Mouse (Mus musculus) myocyte (in vitro differentiated cells): Measurements from ENCODE around the gene Igf2r. TPM values are rescaled to one million over a fixed set of nuclear protein-coding genes. Genes with fewer than 3 reads are reported as not detected.

ENCODE experiments used
- H3K27me3 ChIP-seq: one replicate; pipeline ENCODE4 v1.6.1; 2011; ENCODE audit not compliant: control insufficient read depth, insufficient read depth, insufficient read length
- H3K36me3 ChIP-seq: one replicate; pipeline ENCODE4 v1.6.1; 2011; ENCODE audit not compliant: control insufficient read depth, insufficient read depth
- H3K4me2 ChIP-seq: one replicate; pipeline ENCODE4 v1.6.1; 2011; ENCODE audit warnings: low read depth, control low read depth
- H3K4me3 ChIP-seq: one replicate; pipeline ENCODE4 v1.5.1; 2011; ENCODE audit warnings: mild to moderate bottlenecking, control low read depth, moderate library complexity
- H3K79me2 ChIP-seq: one replicate; pipeline ENCODE4 v1.6.1; 2011; ENCODE audit not compliant: control insufficient read depth, insufficient read depth
- H3ac ChIP-seq: one replicate; pipeline ENCODE4 v1.6.1; 2011; ENCODE audit not compliant: control insufficient read depth, insufficient read length
- CEBPB ChIP-seq: IDR thresholded peaks from 2 replicates; pipeline ENCODE4 v1.6.1; 2011; ENCODE audit warnings: mild to moderate bottlenecking, moderate library complexity; ENCODE audit not compliant: poor library complexity, insufficient read depth, severe bottlenecking
- E2F4 ChIP-seq: IDR thresholded peaks from one replicate; pipeline ENCODE4 v1.6.1; 2011; ENCODE audit warnings: mild to moderate bottlenecking, control low read depth, moderate library complexity; ENCODE audit not compliant: insufficient read depth
- MAX ChIP-seq: IDR thresholded peaks from one replicate; pipeline ENCODE4 v1.6.1; 2011; ENCODE audit warnings: low read depth, mild to moderate bottlenecking, control low read depth
- MYOD1 ChIP-seq, 3 experiments: IDR thresholded peaks; one replicate each; pipeline ENCODE4 v1.6.1; 2011; ENCODE audit warnings: control low read depth in 2 of 3, low read depth in 2 of 3, mild to moderate bottlenecking in 2 of 3, moderate library complexity in 1 of 3; ENCODE audit not compliant: insufficient read length in 2 of 3, control insufficient read depth in 1 of 3
- MYOG ChIP-seq, 3 experiments: IDR thresholded peaks; one replicate each; pipeline ENCODE4 v1.6.1; 2011; ENCODE audit warnings: control low read depth in 2 of 3, low read depth in 2 of 3, mild to moderate bottlenecking in 2 of 3; ENCODE audit not compliant: insufficient read length in 2 of 3, control insufficient read depth in 1 of 3, insufficient read depth in 1 of 3
- POLR2A ChIP-seq: IDR thresholded peaks from one replicate; pipeline ENCODE4 v1.6.1; 2011; ENCODE audit warnings: low read depth, mild to moderate bottlenecking, control low read depth, moderate library complexity; ENCODE audit not compliant: insufficient read length
- REST ChIP-seq: IDR thresholded peaks from one replicate; pipeline ENCODE4 v1.6.1; 2011; ENCODE audit warnings: mild to moderate bottlenecking, control low read depth, moderate library complexity; ENCODE audit not compliant: insufficient read depth, insufficient read length
- SRF ChIP-seq: IDR thresholded peaks from one replicate; pipeline ENCODE4 v1.6.1; 2011; ENCODE audit warnings: low read depth; ENCODE audit not compliant: control insufficient read depth, insufficient read length
- TCF12 ChIP-seq: IDR thresholded peaks from one replicate; pipeline ENCODE4 v1.6.1; 2011; ENCODE audit warnings: mild to moderate bottlenecking, control low read depth; ENCODE audit not compliant: poor library complexity, insufficient read depth, severe bottlenecking
- TCF3 ChIP-seq: IDR thresholded peaks from one replicate; pipeline ENCODE4 v1.6.1; 2011; ENCODE audit warnings: low read depth, control low read depth; ENCODE audit not compliant: insufficient read length
- USF1 ChIP-seq: IDR thresholded peaks from one replicate; pipeline ENCODE4 v1.6.1; 2011; ENCODE audit warnings: low read depth, mild to moderate bottlenecking, control low read depth, moderate library complexity
- polyA plus RNA-seq: library from polyadenylated mRNA; unstranded; fragments of >200 nt; fragmentation: generic; extraction: Trizol; gene quantifications from one replicate; pipeline ENCODE4 v1.2.1, GENCODE M21; 2012; ENCODE audit warnings: missing spikeins

Igf2r gene
- polyA plus RNA-seq, 1 experiment, result 21.6 TPM

DNA sequence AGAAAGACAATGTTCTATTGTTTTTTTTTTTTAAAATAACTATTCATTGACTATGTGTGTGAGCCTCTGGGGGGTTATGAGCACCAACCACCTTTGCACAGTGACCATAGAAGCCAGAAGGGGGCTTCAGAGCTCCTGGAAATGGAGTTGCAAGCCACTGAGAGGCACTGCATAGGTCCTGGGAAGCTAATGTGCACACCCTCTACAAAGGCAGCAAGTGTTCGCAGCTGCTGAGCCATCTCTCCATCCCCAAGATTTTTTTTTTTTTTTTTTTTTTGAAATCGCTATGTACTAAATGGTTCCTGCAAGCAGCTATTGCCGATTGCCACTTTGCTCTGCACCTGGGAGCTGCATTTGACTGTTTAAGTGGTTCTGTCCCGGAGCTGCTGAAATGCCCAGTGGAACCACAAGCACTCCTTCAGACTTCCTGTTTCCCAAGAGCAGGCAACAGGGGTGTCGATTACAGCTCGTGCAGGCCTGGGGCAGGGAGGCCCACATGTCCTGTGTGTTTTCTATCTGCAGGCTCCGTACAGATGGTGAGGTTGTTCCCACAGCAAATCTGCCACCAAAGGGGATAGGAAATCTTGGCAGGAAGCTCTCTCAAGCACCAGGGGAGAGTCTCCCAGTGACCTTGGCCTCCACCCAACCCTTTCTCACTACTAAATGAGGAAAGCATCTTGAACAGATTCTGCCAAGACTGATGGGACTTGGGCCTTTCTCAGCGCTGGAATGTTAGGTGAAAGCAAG lies 24.4 kb upstream of the Igf2r start:
- H3K4me2 ChIP-seq, result peak overlapping the region; percentile 7
- H3K4me3 ChIP-seq, result no peak overlapping the region
- TF ChIP-seq SRF, result no peak
- TF ChIP-seq CEBPB, result no peak
- no peak for TF ChIP-seq USF1
- no peak for TF ChIP-seq TCF12
- TF ChIP-seq MYOG (IDR thresholded peaks at IDR 0.05; ENCODE audit: control insufficient read depth in 1 of 3, insufficient read depth in 1 of 3, insufficient read length in 2 of 3, low read depth in 2 of 3), result no peak
- no peak for TF ChIP-seq MAX
- no peak for TF ChIP-seq TCF3
- no peak for TF ChIP-seq MYOD1 (IDR thresholded peaks at IDR 0.05; ENCODE audit: control insufficient read depth in 1 of 3, insufficient read length in 2 of 3, low read depth in 2 of 3)
- TF ChIP-seq E2F4, result no peak

DNA sequence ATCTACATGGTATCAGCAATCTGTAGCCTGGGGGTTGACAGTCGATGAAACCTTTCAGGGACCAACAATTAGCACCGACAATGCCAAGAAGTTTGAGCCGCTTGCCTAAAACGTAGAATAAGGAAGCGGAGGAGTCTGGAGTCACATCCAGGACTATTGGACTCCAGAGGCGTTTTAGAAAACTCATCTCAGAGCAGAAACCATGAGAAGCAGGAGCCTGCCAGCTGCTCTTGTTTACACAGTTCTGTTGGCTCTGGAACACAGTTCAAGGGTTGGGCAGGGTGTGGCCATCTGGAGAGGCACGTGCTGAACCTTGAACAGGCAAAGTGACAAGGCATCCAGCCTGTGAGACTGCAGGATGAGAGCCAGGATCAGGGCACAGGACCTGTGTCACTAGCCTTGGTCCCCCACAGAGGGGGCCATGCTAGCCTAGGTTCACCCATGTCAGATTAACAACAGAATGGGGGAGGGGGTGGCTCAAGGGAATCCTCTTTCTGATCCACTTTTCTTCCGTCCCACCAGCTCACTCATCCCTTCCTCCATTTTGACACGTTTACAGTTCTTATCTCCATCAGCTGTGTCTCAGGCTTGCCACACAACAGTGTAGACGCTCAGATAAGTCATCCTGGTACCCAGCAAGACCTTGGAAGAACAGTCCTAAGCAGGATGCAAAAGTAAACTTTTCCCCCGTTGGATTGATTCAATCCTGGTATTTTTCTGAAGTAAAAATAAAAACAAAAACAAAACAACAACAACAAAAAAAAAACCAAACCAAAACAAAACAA lies 23.1 kb upstream of the Igf2r start:
- no peak overlapping the region for H3K4me3 ChIP-seq
- no peaks in the 10 kb centered on the region for H3K27me3 ChIP-seq
- TF ChIP-seq MYOD1 (IDR thresholded peaks at IDR 0.05; ENCODE audit: control insufficient read depth in 1 of 3, insufficient read length in 2 of 3, low read depth in 2 of 3) (peak in 1 of 3 experiments; percentile 37), REST (no peak), SRF (no peak), TCF12 (peak; percentile 5), TCF3 (no peak), USF1 (no peak), E2F4 (no peak), MYOG (IDR thresholded peaks at IDR 0.05; ENCODE audit: control insufficient read depth in 1 of 3, insufficient read depth in 1 of 3, insufficient read length in 2 of 3, low read depth in 2 of 3) (peak in 1 of 3 experiments; percentile 77)
- no peaks in the 10 kb centered on the region for H3K79me2 ChIP-seq
- no peak overlapping the region for H3ac ChIP-seq
- no peaks in the 10 kb centered on the region for H3K36me3 ChIP-seq
- no peak overlapping the region for H3K4me2 ChIP-seq

More for the DNA sequence above, 24.4 kb upstream of the Igf2r start:
- Histone ChIP-seq H3K79me2 (no peaks in the 10 kb centered on the region), H3K27me3 (no peaks in the 10 kb centered on the region), H3K36me3 (no peaks in the 10 kb centered on the region), H3ac (no peak overlapping the region)

DNA sequence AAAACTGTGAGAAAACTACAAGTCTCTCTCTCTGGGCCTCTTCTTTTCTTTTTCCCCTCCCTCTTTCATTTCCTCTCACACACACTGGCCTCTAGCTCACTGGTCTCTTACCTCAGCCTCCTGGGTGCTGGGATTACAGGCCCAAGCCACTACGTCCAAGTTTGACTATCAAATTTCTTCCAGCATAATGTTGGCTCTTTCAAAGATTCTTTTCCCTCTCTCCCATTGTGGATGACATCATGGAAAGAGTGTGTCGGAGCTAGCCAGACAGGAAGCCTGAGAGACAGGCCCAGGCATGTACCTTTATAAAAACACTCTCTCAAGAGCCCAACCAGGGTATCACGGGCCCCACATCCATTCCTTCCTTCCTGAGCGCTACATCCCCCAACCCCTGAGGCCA lies 22.0 kb upstream of the Igf2r start:
- Histone ChIP-seq H3K79me2 (no peaks in the 10 kb centered on the region), H3K4me2 (peak overlapping the region; percentile 41), H3ac (no peak overlapping the region), H3K4me3 (no peak overlapping the region), H3K36me3 (no peaks in the 10 kb centered on the region), H3K27me3 (no peaks in the 10 kb centered on the region)
- no peak for TF ChIP-seq MYOD1 (IDR thresholded peaks at IDR 0.05; ENCODE audit: control insufficient read depth in 1 of 3, insufficient read length in 2 of 3, low read depth in 2 of 3)
- no peak for TF ChIP-seq E2F4
- no peak for TF ChIP-seq MAX
- no peak for TF ChIP-seq TCF3
- TF ChIP-seq CEBPB, result no peak
- no peak for TF ChIP-seq REST
- no peak for TF ChIP-seq TCF12
- no peak for TF ChIP-seq MYOG (IDR thresholded peaks at IDR 0.05; ENCODE audit: control insufficient read depth in 1 of 3, insufficient read depth in 1 of 3, insufficient read length in 2 of 3, low read depth in 2 of 3)
- no peak for TF ChIP-seq POLR2A
- TF ChIP-seq USF1, result no peak

DNA sequence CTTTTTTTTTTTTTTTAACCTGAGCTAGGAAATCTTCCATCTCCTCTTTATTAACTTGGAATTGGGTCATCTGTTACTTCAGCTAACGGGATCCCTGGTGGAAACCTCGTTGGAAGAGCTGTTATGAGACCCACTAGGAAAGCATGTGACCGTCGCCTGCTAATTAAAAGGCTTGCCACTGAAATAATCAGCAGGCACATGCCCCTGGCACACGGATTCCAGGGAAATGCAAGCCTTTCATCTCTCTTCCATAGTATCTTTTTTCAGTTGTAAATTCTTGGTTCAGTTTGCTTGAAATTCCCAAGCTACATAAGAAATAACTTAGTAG lies 21.6 kb upstream of the Igf2r start:
- H3K36me3 ChIP-seq, result no peaks in the 10 kb centered on the region
- peak overlapping the region; percentile 41 for H3K4me2 ChIP-seq
- no peaks in the 10 kb centered on the region for H3K79me2 ChIP-seq
- TF ChIP-seq TCF12, result no peak
- no peak for TF ChIP-seq E2F4
- TF ChIP-seq MYOG (IDR thresholded peaks at IDR 0.05; ENCODE audit: control insufficient read depth in 1 of 3, insufficient read depth in 1 of 3, insufficient read length in 2 of 3, low read depth in 2 of 3), result no peak
- TF ChIP-seq MAX, result no peak
- no peak for TF ChIP-seq USF1
- TF ChIP-seq MYOD1 (IDR thresholded peaks at IDR 0.05; ENCODE audit: control insufficient read depth in 1 of 3, insufficient read length in 2 of 3, low read depth in 2 of 3), result no peak
- TF ChIP-seq REST, result no peak
- no peak overlapping the region for H3ac ChIP-seq
- H3K27me3 ChIP-seq, result no peaks in the 10 kb centered on the region
- H3K4me3 ChIP-seq, result no peak overlapping the region
